Mouse (Mus musculus) left cerebral cortex, postnatal 4 days (tissue): ENCODE results near the gene H6pd. TPM values are rescaled to one million over a fixed set of nuclear protein-coding genes. Genes with fewer than 3 reads are reported as not detected.

ENCODE experiments used
- DNase-seq: peaks from one replicate; pipeline ENCODE4 v3.0.0-alpha.2; 2022
- intact Hi-C: fragments of 180-260 bp; cut with DNase I; formaldehyde crosslinking; loops from one replicate; pipeline ENCODE4 v1.15.1; 2025
- total RNA-seq, 2 experiments: library from RNA; stranded (reverse); gene quantifications; 2 replicates each; pipeline ENCODE4 v1.2.3; 2021

Gene H6pd
- total RNA-seq, 2 experiments from 2014 or later = 11.7 to 13.8 TPM

DNA sequence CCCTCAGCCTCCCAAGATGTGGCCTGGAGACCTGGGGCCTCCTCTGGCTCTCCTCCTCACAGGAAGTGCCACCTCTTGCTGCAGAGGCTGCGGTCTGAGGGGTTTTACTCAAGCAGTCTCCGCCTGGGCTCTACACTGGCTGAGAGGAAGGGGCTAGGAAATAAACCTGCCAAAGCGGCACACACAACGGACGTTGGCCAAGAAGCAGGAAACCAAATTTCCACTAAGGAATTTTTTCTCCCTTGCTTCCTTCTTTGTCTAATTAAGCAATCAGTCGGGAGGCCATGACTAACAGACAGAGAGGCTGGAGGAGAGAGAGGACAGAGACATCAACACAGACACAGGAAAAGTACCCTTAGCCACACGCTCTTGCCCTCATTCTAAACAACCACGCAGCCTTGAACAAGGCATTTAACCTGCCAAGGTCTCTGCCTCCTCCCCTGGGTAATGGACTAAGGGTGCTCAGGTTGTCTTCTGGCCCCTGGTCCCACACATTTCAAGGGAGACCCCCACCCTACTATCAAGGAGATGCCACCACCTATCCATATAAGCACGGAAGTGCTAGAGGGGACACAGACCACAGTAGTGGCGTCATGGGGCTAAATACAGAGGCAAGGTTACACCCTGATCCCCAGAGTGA, 7.5 kb downstream of the H6pd start:
- DNase-seq = no peak
- intact Hi-C loops = no loop called here

DNA sequence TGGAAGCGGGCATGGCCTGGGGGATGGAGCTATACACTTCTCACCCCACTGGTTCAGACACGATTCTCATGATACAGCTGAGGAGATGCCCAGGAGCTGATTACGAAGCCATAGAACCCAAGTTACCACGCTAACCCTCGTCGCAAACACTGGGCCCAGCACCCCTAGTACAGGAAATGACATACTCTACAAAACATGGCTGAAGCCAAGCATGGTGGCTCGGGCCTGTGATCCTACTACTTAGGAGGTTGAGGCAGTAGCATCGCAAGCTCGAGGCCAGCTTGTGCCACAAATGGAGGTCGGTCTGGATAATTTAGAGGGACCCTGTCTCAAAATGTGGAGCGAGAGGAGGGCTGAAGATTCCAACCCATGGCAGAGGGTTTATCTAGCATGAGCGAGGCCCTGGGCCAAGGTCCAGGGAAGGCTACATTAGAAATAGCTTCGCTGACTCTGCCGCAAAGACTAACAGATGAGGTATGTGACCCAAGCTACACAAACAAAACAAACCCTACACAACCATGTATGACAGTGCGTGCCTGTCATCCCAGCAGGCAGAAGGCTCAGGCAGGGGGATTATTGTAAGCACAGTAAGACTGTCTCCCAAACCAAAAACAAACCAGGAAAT, 8.8 kb downstream of the H6pd start:
- intact Hi-C loops = no loop called here
- no peak for DNase-seq

DNA sequence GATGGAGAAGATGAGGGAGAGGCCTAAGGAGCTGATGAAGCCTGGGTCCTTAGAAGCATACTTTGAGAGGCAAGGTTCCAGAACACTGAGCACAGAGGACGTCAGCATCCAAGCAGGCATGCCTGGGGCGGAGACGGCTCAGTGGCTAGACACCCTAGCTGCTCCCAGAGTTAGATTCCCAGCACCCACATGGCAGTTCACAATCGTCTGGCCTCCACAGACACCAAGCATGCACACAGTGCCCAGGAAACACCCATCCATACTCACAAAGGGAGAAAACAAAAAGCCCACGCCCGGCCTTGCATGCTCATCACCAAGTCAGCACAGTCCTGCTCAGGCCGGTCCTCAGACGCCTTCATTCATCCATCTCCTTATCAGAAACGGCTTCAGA, 9.3 kb downstream of the H6pd start:
- intact Hi-C loops = no loop called here
- no peak for DNase-seq

DNA sequence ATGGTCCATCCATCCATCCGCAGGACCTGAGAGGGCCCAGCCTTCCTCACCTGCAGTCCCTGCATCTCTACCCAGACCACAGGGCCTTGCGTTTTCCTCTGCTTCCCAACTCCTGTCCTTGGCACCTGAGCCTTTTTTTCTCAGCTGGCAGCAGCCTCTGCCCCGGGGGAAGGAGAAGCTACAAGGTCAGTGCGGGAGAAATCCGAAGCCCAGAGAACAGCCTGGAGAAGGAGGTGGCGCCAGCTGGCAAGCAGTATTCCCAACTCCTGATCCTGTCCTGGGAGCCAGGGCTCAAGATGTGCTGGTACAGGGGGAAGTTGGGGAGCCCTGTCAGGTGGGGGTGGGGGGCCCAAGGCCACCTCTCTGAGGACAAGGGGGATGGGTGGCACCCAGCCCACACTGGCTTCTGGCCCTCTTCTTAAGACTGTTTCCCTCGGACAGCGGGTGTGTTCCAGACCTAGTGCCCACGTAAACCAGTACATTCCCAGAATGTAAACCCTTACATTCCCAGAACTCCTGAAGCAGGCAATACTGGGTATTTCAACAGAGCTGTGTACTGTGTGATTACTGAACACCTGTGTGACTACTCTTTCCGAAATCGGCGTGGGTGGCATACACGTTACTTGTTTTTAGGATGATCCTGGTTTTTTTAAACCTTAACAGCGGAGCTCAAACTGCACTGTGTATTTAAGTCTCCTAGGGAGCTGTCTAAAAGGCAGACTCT, 9.9 kb downstream of the H6pd start:
- intact Hi-C loops = no loop called here
- peak; percentile 58 for DNase-seq

DNA sequence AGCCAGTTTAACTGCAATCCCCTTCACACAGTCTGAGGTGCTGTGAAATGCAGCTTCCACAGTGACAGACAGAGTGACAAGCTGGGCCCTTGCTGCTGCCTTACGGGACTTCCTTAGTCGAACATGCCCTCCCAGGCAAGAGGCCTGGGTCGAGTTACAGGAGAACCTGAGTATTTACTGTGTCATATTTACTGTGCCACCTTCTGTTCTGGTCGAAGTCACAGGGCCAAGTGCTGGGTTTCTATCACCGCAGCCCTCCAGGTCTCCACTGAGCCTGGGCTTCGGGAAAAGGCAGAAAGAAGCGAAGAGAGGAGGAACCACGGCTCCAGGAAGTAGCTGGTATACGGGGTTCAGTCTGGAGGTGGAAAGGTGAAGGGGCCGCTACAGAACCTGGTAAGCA, 10.8 kb downstream of the H6pd start:
- DNase-seq = no peak
- intact Hi-C loops = no loop called here

GRCm38 (mm10) chr4:149996440-149996839, 12.4 kb downstream of the H6pd start:
- DNase-seq = no peak

GRCm38 (mm10) chr4:149995911-149996310, 12.9 kb downstream of the H6pd start:
- intact Hi-C loops = no loop called here
- DNase-seq = no peak

More at GRCm38 (mm10) chr4:149996440-149996839, 12.4 kb downstream of the H6pd start:
- intact Hi-C loops = no loop called here

DNA sequence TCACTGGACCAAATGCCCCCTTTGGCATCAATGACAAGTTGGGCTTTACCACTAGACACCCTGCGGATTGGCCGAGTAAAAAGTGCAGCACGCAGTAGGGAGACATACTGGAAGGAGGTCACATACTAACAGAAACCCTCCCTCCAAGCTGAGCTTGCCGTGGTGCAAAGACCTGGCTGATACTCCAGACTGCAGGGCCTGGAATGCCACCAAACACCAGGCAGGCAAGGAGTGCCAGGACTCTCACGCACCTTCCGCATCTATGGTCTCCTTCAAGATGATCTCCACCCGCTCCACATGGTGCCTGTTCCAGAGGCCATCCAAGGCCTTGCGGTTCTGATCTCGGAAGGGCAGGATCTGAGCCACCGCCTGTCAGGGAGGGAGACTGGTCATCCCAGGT, 14.6 kb downstream of the H6pd start:
- no peak for DNase-seq
- intact Hi-C loops = no loop called here

DNA sequence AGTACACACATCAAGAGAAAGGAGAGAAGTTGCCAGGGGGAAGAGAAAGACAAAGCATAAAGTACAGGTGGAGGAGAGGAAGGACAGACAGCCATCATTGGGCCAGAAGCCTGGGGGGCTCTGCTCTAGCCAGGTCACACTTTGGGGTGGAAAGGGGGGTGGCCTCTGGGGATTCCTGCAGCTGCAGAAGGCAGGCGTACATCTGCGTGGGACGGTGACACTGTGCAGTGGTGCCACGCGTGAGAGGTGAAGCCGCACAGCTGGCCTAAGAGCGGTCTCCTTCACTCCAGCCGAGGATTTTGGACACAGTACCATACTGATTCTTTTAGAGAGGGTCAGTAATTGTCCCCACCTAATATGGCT, 16.2 kb downstream of the H6pd start:
- no peak for DNase-seq
- intact Hi-C loops = no loop called here

GRCm38 (mm10) chr4:149991755-149992669, 16.8 kb downstream of the H6pd start:
- no peak for DNase-seq
- intact Hi-C loops = no loop called here

GRCm38 (mm10) chr4:149990954-149991633, 17.7 kb downstream of the H6pd start:
- DNase-seq = peak; percentile 67
- intact Hi-C loops = no loop called here

DNA sequence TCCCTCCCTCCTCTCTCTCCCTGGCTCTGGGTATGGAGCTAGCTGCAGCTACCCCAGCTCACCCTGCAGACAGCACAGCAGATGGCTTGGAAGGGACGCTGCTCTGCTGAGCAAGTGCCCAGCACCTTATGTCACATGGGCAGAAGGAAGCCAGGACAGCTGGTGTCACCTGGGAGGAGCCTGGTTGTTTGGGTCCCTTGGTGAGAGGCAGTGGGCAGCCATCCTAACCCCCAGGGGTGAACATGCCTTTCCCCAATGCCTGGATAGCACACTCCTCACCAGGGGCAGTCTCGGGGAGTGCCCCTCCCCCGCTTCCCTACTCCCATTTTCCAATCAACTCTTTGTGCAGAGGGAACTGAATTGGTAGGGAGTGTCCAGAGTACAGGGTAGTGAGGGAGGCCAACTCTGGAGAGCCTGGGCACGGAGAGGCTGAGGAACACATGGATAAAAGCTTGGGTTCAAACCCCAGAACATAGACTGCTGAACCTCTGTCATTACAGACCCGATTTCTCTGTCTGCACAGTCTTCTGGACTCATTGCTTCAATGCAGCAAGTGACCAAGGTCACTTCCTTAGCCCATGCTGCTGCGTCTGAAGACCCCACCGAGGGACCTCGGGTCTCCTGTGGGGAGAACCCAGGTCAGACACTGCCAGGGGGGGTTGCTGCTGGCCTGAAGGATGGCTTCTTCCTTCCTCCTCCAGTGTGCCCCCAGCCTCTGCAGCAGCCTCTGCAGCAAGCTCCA, 18.4 kb downstream of the H6pd start:
- peak; percentile 88 for DNase-seq
- intact Hi-C loops = no loop called here

DNA sequence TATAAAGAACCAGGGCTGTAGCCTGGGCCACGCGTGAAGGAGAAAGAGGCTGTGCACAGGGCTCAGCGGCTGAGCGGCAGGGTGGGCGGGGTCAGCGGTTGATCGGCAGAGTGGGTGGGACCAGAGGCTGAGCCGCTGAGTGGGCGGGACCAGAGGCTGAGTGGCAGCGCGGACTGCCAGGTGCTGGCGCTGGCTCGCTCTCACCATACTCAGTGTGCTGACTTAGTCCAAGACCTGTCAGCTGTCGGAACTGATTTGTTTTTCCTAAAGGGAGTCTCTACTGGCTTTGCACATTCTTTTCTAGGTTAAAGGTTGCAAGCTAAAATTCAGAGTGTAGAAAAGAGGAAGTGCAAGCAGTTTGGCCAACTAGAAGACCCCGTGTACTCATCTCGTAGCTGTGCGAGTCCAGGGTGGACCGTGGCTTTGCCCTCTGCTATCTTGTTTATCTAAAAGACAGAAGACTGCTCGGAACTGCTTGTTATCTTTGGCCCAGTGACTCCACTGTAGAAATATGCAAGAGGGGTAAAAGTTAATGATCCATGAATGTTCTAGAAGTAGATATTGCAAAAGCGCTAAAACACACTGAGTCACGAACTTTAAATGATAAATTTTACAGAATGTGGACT, 19.8 kb downstream of the H6pd start:
- intact Hi-C loops = no loop called here
- peak; percentile 95 for DNase-seq

GRCm38 (mm10) chr4:149988301-149988700, 20.5 kb downstream of the H6pd start:
- no peak for DNase-seq
- intact Hi-C loops = no loop called here

DNA sequence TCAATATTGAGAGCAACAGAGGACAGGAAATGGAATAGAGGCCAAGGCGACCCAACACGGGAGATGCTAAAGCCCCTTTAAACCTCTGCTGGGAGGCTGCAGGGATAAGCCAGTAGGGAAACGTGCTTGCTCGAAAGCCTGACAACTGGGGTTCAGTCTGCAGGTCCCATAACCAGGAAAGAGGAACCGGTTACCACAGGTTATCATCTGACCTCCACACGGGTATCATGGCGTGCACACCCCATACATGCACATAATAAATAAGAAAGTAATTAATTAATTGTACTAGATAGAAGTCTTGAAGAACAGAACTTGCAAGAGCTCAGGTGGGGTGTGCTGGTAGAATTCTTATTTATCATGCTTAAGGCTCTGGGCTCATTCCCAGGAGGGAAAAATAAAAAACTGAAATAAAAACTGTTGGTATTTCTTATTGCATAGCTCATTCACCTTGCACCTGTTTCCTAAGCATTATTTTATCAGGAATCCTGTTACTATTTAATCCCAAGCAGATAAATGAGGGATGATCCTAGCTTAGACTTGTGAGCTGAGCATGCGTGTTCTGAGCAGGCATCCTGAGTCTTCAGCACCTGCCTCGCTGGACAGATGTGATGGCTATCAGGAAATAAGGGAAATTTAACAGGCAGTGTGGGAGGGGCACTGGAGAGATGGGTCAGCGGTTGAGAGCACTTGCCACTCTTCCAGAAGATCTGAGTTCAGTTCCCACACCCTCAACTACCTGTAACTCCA, 22.0 kb downstream of the H6pd start:
- intact Hi-C loops = no loop called here
- DNase-seq = no peak

DNA sequence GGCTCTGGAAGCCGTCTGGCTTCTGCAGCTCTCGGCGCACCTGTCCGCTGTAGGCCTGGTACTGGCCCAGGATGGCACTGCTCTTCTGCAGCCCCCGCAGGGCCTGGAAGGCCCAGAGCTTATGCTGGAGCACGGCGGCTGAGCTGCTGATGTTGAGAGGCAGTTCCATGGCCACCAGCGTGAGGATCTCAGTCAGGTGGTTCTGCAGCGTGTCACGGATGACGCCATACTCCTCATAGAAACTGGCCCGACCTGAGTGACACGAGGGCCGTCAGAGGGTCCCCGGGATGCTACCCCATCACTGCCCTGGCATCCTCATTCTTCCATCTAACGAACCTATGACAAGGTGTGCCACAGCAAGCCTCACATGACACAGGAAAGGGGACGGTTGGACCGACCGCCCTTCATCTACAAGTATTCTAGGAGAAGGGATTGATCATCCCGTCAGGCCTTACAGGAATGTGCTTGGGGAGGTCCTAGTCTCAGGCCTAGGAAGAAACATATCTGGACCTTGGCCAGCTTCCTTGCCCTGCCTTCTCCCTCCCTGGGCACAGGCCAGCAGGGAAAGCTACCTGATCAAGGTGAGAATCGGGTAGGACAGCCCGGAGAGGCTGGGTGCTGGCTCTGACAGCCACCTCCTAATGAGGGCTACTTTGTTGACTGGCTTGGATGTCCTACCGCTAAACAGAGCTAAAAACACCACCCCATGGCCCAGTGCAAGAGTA, 24.7 kb downstream of the H6pd start:
- DNase-seq = no peak
- intact Hi-C loops = no loop called here

- intact Hi-C loops = no loop called here
- DNase-seq = no peak
These were observed 26.7 kb downstream of the H6pd start for GRCm38 (mm10) chr4:149982154-149982553.

DNA sequence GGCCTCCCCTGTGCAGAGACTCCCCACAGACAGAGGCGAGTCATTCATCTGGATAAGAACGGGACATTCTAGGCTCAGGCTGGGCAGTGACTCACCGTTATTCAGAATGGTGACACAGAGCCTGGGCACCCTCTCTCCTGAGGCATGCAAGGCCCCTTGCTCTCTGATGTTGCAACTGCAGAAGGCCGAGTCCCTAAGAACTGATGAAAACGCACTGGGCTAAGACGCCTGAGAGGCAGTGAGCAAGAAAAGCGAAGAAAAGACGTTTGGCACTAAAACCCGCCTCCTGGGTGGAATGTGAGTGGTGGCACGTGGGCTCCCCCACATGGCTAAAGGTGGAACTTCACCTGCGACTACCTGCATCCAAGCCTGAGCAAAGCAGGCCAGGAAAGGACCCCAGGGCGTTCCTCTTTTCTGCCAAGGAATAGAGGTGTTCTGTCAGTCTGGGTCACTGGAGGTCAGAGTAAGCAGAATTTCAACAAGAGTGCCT, 29.0 kb downstream of the H6pd start:
- intact Hi-C loops = loop anchor here (5.0 kb wide), 1 partner anchor 173 kb away; no protein-coding TSS in a partner anchor
- DNase-seq = peak; percentile 86
